Mouse (Mus musculus) brain, adult 2 months (tissue): ENCODE data around the gene Zfp319.

Source experiments
- DNase-seq: peaks from one replicate; pipeline ENCODE4 v3.0.0; 2011; ENCODE audit warnings: low read depth, low spot score

Zfp319 gene

GRCm38 (mm10) chr8:95351461-95351860, 19.7 kb upstream of the Zfp319 start:
- peak; percentile 65 for DNase-seq

- peak; percentile 89 for DNase-seq
These were observed 17.3 kb upstream of the Zfp319 start for GRCm38 (mm10) chr8:95348811-95349630.

DNA sequence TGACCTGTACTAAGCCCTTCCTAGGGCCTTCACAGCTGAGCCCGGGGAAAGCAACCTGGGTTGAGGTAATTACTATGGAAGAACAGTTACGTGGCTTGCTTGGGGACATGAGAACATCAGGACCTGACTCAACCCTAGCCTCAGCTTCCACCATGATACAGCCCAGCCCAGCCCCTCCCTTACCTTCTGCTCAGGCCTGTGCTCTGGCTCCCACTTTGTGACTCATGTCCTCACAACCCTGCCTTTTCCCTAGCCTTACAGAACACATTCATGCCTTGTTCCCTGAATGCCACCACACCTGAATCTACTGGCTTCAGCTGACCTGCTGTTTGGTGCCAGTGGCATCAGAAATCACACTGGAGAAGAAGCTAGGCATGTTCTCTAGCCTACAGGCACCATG, 16.6 kb upstream of the Zfp319 start:
- peak; percentile 27 for DNase-seq

- DNase-seq, result peak; percentile 76
These were observed 15.1 kb upstream of the Zfp319 start for GRCm38 (mm10) chr8:95346643-95347545.

GRCm38 (mm10) chr8:95344668-95345067, 12.9 kb upstream of the Zfp319 start:
- no peak for DNase-seq

DNA sequence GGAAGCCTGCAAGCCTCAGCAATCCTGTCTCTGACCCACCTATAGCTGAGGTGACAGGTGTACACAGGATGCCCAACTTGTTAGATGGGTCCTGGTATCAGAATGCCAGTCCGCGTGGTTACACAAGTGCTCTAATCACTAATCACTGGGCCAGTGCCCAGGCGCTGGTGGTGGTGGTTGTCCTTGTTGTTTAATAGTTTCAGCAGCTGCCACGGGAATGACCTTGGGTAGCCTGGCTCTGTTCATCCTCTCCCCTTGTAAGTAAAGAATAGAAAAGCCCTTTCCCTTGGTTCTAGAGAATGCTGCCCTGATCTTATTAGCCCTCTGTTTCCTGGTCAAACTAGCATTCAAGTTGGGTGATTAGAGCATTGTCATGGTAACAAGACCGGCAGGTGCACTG, 10.0 kb upstream of the Zfp319 start:
- no peak for DNase-seq

DNA sequence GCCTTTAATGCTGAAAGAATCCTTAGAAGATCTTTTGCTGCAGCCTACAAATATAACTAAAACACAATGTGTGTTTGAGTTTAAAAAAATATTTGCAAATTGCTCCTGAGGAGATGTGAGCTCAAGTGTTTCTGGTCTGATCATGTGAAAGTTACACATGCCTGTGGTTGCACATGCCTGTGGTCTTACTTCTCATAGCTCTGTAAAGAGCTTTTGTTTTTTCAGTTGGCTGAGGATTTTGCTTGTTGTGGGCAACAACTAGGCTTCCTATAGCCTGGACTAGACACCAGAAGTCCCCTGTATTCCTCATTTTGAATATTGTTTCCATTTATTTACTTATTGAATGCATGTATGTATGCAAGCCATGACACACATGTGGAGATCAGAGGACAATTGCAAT, 4.6 kb upstream of the Zfp319 start:
- no peak for DNase-seq

GRCm38 (mm10) chr8:95335706-95336105, 4.0 kb upstream of the Zfp319 start:
- DNase-seq, result no peak

- DNase-seq, result no peak
These were observed 868 bp upstream of the Zfp319 start for GRCm38 (mm10) chr8:95332437-95333199.

- peak; percentile 75 for DNase-seq
These were observed 512 bp downstream of the Zfp319 start for GRCm38 (mm10) chr8:95331156-95331719.

DNA sequence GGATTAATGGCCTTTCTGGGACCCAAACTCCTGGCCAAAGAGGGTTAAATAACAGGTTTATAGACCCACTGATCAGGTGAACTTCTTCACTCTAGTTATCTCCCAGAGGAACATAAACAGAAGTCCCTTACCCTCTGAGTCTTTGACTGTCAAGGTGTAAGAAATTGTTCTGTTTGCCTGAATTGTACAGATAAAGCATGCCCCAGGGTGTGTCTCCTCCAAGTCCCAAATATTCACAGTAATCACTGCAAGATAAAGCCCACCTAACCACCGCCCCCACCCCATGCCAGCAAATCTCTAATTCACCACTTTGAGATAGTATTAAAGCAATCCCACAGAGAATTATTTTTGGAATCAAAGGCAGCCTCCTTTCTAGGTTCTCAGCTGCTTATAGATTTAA, 1.4 kb downstream of the Zfp319 start:
- DNase-seq, result no peak

DNA sequence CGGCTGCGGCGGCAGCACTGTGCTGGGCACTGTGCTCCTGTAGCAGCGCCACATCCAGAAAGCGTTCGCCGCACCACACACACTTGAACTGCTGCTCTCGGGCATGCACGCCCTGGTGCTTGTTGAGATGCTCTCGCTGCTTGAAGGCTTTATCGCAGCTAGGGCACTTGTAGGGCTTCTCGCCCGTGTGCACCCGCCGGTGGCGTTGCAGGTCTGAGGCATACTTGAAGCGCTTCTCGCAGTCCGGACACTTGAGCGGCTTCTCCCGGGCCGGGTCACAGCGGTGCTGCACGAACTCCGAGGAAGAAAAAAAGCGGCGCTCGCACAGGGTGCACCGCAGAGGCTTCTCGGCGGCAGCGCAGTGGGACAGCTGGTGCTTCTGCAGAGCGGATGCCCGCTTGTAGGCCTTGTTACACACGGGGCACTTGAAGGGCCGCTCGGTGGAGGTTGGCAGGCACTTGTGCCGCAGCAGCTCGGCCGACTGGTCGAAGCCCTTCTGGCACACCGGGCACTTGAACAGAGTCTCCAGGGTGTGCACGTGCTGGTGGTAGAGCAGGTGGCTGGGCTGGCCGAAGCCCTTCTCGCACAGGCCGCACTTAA, 3.8 kb downstream of the Zfp319 start:
- no peak for DNase-seq

DNA sequence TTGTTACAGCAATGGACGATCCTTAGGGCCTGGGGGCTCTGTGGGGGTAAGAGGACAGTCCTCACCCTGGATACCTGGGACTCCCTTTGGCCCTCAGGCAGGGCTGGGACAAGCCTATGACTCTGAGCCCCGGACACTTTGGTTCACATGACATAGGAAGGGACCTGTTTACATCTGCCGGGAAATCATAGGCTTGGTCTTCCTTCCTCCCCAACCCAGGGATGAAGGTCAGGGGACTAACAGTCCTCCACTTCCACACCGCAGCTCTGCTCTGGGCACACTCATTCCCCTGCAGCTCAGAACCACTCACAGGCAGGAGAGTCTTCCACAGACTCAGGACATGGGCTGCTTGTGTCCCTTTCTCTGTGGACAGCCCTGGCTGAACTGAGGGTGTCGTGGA, 4.9 kb downstream of the Zfp319 start:
- DNase-seq, result no peak

GRCm38 (mm10) chr8:95324646-95325045, 7.1 kb downstream of the Zfp319 start:
- DNase-seq, result no peak

GRCm38 (mm10) chr8:95323201-95323600, 8.5 kb downstream of the Zfp319 start:
- DNase-seq, result no peak

DNA sequence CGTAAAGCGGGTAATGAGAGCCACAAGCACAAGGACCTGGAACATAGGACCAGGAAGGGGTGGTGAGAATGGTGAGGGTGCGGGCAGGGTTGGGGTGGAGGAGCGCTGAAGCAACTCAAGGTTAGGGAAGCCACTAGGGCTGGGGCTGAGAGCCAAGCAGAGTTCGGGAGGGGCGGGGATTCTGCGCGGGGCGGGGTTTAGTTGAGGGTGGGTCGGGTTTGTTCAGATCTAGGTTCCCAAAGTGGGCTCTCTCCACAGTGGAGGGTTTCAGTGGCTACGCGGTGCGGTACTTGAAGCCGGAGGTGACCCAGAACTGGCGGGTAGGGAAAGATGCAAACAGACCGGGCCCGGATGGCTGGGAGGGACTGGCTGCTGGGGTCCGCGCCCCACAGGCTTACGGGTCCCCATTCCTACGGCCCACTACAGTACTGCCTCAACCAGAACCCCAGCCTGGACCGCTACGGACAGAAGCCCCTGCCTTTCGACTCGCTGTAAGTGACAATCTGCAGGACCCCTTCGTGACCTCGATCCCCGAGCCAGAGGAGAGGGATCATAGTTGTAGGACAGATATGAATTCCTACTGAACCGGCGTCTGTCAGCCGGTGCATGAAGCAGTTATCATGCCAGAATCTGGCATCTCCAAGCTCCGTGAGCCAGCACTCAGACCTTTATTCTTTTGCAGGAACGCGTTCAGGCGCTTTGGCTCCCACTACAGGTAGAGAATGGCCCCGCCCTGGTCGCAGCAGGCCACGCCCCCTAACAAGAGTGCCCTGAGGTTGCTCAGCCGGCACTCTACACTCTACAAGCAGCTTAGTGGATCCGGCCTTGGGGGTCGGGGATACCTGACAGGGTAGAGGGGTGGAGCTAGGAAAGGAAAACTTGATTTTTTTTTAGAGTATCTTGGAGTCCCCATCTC, 11.3 kb downstream of the Zfp319 start:
- peak; percentile 61 for DNase-seq

DNA sequence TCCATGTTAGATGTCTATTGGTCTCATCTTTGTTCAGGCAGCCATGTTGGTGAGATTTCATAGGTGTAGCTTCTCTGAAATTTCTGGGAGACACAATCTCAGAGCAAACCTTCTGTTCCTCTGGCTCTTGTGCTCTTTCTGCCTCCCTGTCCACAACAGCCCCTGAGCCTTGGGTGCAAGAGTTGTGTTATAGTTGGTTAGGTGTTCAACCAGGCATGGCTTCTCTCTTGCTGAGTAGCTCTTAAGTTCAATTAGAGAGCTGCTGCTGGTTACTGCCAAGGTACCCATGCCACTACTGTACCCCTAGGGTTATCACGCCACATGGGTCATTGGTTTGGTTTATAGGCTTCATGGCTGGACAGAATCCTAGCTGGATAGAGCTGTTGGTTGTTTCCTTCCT, 16.4 kb downstream of the Zfp319 start:
- no peak for DNase-seq

DNA sequence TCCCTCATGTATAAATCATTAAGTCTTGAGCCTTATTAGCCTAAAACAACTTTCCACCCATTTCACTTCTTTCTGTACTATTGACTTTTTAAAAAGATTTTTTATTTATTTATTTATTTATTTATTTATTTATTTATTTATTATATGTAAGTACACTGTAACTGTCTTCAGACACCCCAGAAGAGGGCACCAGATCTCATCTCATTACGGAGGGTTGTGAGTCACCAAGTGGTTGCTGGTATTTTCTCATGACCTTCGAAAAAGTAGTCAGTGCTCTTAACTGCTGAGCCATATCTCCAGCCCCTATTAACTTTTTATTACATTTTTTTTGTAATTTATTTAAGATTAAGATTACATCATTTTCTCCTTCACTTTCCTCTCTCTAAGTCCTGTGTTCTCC, 17.0 kb downstream of the Zfp319 start:
- peak; percentile 39 for DNase-seq

DNA sequence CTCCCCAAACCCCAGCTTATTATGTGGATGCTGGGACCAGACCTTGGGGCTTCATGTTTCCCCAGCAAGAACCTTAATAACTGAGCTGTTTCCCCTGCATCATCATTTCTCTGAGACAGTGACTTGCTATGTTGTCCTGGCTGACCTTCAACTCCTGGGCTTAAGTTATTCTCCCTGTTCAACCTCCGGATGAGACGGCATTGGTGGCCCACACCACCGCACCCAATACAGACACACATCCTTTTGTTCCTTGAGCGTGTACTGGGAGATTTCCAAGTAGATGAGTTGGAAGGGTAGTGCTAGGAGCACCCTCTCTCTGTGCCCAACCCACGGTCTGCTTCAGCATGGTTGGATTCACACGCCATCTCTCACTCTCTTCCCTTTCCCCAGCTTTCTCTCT, 17.9 kb downstream of the Zfp319 start:
- DNase-seq, result no peak

DNA sequence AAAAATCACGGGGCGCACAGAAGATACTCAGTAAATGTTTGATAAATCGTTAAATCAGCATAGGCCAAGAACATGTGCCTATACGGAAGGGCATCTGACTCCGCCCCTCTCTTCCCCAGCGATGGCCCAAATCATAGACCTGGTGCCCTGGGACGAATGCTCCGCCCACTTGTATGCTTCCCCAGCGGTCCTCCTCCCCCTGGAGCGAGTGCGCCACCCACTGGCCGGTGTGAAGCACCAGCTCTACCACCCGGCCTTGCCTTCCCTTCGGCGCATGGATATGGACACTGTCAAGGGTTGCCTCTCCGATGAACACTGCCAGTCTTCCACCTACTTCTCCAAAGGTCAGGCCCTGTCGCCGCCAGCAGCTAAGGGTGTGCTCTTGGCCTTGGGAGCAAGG, 18.9 kb downstream of the Zfp319 start:
- no peak for DNase-seq
